Mouse (Mus musculus) naive thymus-derived CD4-positive, alpha-beta T cell, adult 2 months (primary cell): Measurements from ENCODE around the gene Lclat1.

Experiments used
- DNase-seq: peaks from one replicate; pipeline ENCODE4 v3.0.0-alpha.2; 2011; ENCODE audit warnings: low read depth

The Lclat1 gene

DNA sequence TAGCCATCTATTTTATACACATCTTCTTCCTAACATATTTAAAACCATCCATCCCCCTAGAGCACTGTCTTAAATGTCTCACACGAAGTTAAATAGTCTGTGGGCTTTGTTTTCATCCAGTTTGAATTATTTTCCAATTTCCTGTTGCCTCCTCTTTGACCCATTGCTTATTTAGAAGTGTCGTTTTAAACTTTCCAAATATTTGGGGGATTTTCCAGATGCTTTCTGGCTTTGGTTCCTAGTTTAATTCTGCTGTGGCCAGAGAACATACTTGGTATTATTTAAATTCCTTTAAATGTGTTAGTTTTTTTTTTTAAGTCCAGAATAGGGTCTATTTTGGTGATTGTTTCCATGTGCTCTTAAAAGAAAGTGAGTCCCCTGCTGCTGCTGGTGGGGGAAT is 176.5 kb downstream of the Lclat1 start:
- no peak for DNase-seq
